Mouse (Mus musculus) heart, postnatal 0 days (tissue): ENCODE data around the gene Arhgef11.

Experiments
- CTCF ChIP-seq: IDR thresholded peaks from 2 replicates; pipeline ENCODE4 v1.5.1; 2016; ENCODE audit warnings: antibody characterized with exemption, control low read depth, low read depth
- EP300 ChIP-seq: IDR thresholded peaks from 2 replicates; pipeline ENCODE4 v1.6.1; 2016; ENCODE audit warnings: antibody characterized with exemption, low read depth

DNA sequence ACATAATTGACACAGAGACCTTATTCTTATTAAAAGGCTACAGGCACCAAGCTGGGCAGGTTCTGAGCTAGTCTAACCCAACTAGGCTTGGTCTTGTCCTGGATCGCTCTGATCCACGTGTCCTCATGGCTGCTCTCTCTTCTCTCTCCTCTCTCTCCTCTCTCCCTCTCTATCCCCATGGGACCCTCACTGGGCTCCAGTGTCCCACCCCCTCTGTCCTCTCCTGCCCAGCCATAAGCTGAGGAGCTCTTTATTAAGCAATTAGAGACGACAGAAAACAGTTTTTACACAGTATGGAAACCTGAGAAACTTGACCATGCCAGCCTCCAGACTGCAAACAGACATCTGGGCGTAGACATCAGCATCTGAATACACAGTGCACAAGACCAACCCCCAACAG is 14.0 kb downstream of the Arhgef11 start:
- TF ChIP-seq CTCF (no peak), EP300 (no peak)
